Mouse (Mus musculus): ENCODE results near the gene Drc1.

The Drc1 gene

DNA sequence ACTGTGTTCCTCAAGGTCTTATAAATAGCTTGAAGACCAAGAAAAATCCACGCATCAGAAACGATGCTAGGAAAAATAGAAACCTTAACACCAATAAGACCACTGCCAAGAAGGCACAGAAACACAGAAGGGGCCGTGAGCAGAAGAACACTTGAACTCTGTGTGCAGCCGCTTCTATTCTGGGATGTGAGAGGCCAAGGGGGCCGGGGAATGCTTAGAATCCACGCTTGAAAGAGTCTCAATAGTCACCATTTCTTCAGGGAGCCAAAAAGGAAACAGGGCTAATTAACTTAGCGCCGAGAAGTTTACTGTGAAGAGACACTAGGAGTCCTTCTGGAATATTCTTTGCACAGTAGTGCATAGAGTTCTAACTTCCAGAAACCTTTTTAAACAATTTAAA lies 120.0 kb downstream of the Drc1 start:
- in situ Hi-C loops (cut with MboI, MseI), result no loop called here

DNA sequence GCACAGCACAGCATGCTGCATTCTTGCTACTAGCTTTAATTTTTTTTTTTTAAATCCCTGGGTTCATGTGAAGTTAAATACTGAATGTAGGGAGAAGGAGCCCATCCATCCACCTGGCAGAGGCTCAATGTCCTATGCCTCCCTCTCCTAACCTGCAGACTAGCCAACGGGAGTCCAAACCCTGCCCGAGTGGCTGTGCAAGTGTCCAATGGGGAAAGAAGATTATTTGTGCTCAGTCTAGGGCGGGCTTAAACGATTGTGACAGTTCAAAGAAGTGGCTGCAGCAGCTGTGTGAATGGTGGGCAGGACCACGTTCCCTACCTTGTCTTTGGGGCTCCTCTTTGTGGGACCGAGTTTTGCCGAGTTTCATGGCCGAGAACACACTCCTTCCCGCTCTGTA lies 125.7 kb downstream of the Drc1 start:
- in situ Hi-C loops (cut with MboI, MseI), result no loop called here

DNA sequence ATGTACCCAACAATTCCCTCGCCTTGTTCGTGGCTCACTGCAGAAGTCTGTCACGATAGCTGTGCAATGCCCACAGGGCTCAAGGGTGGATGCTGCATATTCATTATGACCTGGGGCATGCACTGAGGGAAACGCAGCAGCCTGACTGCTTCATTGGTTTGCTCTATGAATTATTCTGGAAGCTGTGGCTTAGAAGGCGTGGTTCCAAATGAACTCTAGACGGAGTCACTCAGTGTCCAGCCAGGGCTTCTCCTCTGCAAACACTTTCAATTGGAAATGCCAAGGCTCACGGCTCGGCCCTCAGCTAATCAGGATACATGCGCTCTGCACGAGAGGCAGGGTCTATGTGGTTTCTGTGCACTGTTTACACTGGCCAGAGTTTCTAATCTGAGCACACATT lies 130.3 kb downstream of the Drc1 start:
- in situ Hi-C loops (cut with MboI, MseI), result no loop called here

- in situ Hi-C loops (cut with MboI, MseI), result no loop called here
These were observed 134.2 kb downstream of the Drc1 start for GRCm38 (mm10) chr5:30415381-30415780.

- in situ Hi-C loops (cut with MboI, MseI), result no loop called here
These were observed 134.7 kb downstream of the Drc1 start for GRCm38 (mm10) chr5:30415876-30416275.

Measured in T-helper 17 cell (primary cell).